Mouse (Mus musculus) testis, postnatal 10 days (tissue): ENCODE data around the gene Pim1.

Experiments used
- DNase-seq: peaks from one replicate; pipeline ENCODE4 v3.0.0; 2021; ENCODE audit warnings: low spot score

Gene Pim1

GRCm38 (mm10) chr17:29465405-29466010 is 25.0 kb upstream of the Pim1 start:
- no peak for DNase-seq

GRCm38 (mm10) chr17:29467030-29467429 is 23.5 kb upstream of the Pim1 start:
- no peak for DNase-seq

- no peak for DNase-seq
Measured at GRCm38 (mm10) chr17:29473466-29473865, 17.1 kb upstream of the Pim1 start.

- no peak for DNase-seq
Measured at GRCm38 (mm10) chr17:29474036-29474435, 16.5 kb upstream of the Pim1 start.

- no peak for DNase-seq
Measured at GRCm38 (mm10) chr17:29475142-29475541, 15.4 kb upstream of the Pim1 start.

- no peak for DNase-seq
Measured at GRCm38 (mm10) chr17:29476461-29476860, 14.1 kb upstream of the Pim1 start.

GRCm38 (mm10) chr17:29477357-29477756 is 13.2 kb upstream of the Pim1 start:
- DNase-seq = no peak

GRCm38 (mm10) chr17:29478271-29478670 is 12.3 kb upstream of the Pim1 start:
- no peak for DNase-seq

- DNase-seq = no peak
Measured at GRCm38 (mm10) chr17:29480256-29480655, 10.3 kb upstream of the Pim1 start.

- DNase-seq = no peak
Measured at GRCm38 (mm10) chr17:29482632-29483031, 7.9 kb upstream of the Pim1 start.

GRCm38 (mm10) chr17:29483282-29483681 is 7.3 kb upstream of the Pim1 start:
- no peak for DNase-seq

- no peak for DNase-seq
Measured at GRCm38 (mm10) chr17:29484431-29484830, 6.1 kb upstream of the Pim1 start.

GRCm38 (mm10) chr17:29485336-29486233 is 5.0 kb upstream of the Pim1 start:
- DNase-seq = no peak

- no peak for DNase-seq
Measured at GRCm38 (mm10) chr17:29488257-29488977, 2.1 kb upstream of the Pim1 start.

GRCm38 (mm10) chr17:29488978-29489970 is 1.3 kb upstream of the Pim1 start:
- DNase-seq = peak; percentile 59

- DNase-seq = peak; percentile 100
Measured at GRCm38 (mm10) chr17:29489971-29490712, 411 bp upstream of the Pim1 start.

- peak; percentile 76 for DNase-seq
Measured at GRCm38 (mm10) chr17:29491591-29492268, 1.2 kb downstream of the Pim1 start.

GRCm38 (mm10) chr17:29492269-29493191 is 2.0 kb downstream of the Pim1 start:
- DNase-seq = peak; percentile 75

GRCm38 (mm10) chr17:29493461-29493980 is 3.0 kb downstream of the Pim1 start:
- DNase-seq = no peak
